Mouse (Mus musculus): ENCODE data around the gene Ralgds. TPM values are rescaled to one million over a fixed set of nuclear protein-coding genes. Genes with fewer than 3 reads are reported as not detected.

The Ralgds gene
- total RNA-seq, 2 experiments from 2014 or later, result 8.5 to 9.4 TPM

GRCm38 (mm10) chr2:28598692-28599568, 86.0 kb downstream of the Ralgds start:
- no peak for DNase-seq
- intact Hi-C loops (cut with DNase I), result no loop called here

- no peak for DNase-seq
- intact Hi-C loops (cut with DNase I), result no loop called here
These were observed 86.6 kb downstream of the Ralgds start for GRCm38 (mm10) chr2:28599569-28599900.

- intact Hi-C loops (cut with DNase I), result no loop called here
- no peak for DNase-seq
These were observed 89.0 kb downstream of the Ralgds start for GRCm38 (mm10) chr2:28601720-28602590.

Other genes with a start within 250 kb of the Ralgds start
- 1 to 10 TPM; 1.6 to 2.0 TPM for gene Ppp1r26, start 66.3 kb upstream of the Ralgds start, total RNA-seq (2021)
- gene 1700007K13Rik, start 46.8 kb upstream of the Ralgds start, total RNA-seq (2021), result not detected
- gene Mrps2, start 45.1 kb upstream of the Ralgds start, total RNA-seq (2021), result 10 to 100 TPM; 21.4 to 24.8 TPM
- gene Gbgt1, start 16.2 kb upstream of the Ralgds start, total RNA-seq (2021), result 1 to 10 TPM in 1 of 2 experiments, under 1 TPM in 1; 0.79 to 1.2 TPM
- not detected for gene Gm10134, start 7.0 kb upstream of the Ralgds start, total RNA-seq (2021)
- not detected for gene Cel, start 50.3 kb downstream of the Ralgds start, total RNA-seq (2021)
- gene Gtf3c5, start 70.6 kb downstream of the Ralgds start, total RNA-seq (2021), result 1 to 10 TPM; 5.9 to 6.2 TPM
- gene Gfi1b, start 108.9 kb downstream of the Ralgds start, total RNA-seq (2021), result not detected
- gene Tsc1, start 128.1 kb downstream of the Ralgds start, total RNA-seq (2021), result 10 to 100 TPM; 30.4 to 35.5 TPM
- not detected for gene Spaca9, start 186.6 kb downstream of the Ralgds start, total RNA-seq (2021)
- gene Ak8, start 187.0 kb downstream of the Ralgds start, total RNA-seq (2021), result not detected

All from gastrocnemius, postnatal 36 days (tissue).